Mouse (Mus musculus): ENCODE measurements around the gene Nsun3. TPM values are rescaled to one million over a fixed set of nuclear protein-coding genes. Genes with fewer than 3 reads are reported as not detected.
A peak's percentile ranks its signal among the peaks of the same experiment; 100 is the strongest.
"Not testable (repeated sequence)": the region's sequence is repeated elsewhere in the genome, so short reads cannot be mapped to it uniquely, and the experiment has no call there.

Gene Nsun3
- total RNA-seq, 2 experiments from 2014 or later, result 10.4 to 13.2 TPM

DNA sequence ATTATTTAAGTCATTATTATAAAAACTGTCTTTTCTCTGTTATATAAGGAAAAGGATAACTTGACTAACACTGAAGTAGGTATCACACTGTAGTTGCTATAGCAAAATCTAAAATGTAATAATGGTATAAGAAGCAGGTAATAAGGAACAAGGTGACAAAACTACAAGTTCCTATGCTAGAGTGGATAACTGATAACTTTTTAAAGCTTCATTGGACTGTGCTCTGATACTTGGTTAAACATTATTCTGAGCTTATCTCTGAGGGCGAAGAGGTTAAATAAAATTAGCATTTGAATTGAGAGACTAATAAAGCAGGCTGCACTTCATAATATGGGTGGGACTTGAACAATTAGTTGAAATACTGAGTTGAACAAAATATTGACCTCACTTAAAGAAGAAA lies 33.0 kb downstream of the Nsun3 start:
- no peak for DNase-seq (ENCODE audit: low spot score in 2 of 2)

DNA sequence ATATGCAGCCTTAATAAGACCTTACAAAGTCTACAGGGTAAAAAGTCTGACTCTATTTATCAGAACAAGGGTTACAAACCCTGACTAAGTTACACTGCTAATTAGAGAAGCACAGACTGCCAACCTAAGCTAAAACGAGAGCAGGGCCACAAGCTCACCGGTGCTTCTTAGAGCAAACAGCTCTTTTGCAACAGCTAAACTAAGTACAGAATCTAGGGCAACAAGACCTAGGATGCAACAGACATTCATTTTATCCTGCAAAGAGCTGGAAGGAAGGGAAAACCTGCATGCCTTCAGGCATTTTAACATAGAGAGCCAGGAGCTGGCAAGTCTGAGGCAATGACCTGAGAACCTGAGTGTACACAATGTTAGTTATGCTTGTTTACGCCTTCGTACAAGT lies 33.5 kb downstream of the Nsun3 start:
- no peak for DNase-seq (ENCODE audit: low spot score in 2 of 2)

DNA sequence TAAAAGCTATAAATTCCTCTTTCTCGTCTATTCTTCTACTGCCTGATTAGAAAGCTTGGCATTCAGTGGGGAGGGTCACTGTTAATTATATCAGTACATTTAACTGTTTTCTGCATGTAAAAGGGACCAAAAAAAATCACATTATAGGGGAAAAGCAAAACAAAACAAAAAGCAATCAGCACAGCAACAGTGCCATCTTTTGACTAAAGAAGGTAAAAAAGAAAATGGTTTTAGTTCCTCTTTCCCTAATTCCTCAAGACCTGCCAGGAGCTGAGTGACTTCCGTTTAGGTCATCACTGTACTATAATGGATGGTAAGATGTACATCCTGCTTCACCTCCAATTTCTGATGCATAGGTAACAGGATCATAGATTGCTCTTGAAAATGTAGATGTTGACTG lies 40.7 kb downstream of the Nsun3 start:
- no peak for DNase-seq (ENCODE audit: low spot score in 2 of 2)

DNA sequence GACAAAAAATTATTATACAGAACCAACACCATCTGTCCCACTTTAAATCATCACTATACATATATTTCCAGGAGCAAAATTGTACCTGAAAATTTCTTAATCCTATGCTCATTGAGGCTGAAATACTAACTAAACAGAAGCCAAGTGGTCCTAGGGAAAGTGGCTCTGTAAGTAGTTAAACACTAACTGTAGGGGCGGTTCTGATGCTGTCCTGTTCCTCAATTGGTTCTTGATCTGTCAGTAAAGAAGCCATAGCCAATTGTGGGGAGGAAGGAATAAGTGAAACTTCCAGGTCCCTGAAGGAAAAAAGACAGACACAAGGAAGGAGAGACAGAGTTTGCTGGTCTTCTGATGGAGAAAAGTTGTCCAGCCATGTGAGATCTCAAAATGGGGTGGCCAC lies 52.3 kb downstream of the Nsun3 start:
- no peak for DNase-seq (ENCODE audit: low spot score in 2 of 2)

DNA sequence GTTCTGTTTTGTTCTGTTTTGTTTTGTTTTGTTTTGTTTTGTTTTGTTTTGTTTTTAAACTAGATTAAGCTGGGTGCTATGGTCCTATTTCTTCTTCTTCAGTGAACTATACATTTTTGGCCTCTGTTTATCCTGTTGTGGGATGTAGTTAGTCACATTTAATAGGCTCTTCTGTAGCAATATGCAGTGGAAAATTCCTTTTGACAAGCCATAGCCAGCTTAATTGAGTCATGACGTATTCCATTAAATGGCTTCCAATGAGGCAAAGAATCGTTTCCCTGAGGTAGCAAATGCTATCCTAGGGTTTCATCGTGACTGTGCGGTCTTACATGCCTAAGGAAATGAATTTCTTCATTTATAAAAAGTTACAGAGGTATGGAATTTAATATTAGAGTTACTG lies 56.3 kb downstream of the Nsun3 start:
- no peak for DNase-seq (ENCODE audit: low spot score in 2 of 2)

DNA sequence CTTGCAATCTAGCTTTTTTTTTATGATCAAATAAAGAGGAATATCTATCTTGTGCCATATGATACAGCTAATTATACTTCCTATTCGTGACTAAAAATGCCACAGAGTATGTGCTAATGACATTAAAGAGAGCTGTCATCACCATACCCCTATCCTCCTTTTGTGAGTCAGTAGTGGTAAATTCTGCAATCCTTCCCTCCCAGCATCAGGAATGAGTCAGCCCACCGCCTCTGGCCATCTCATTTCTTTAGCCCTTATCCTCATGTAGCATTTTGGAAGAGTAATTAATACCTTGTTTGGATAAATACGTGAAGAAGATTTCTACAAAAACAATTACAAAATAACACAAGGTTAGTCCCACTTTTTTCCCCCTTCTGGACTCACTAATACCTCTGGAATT lies 56.8 kb downstream of the Nsun3 start:
- no peak for DNase-seq (ENCODE audit: low spot score in 2 of 2)

DNA sequence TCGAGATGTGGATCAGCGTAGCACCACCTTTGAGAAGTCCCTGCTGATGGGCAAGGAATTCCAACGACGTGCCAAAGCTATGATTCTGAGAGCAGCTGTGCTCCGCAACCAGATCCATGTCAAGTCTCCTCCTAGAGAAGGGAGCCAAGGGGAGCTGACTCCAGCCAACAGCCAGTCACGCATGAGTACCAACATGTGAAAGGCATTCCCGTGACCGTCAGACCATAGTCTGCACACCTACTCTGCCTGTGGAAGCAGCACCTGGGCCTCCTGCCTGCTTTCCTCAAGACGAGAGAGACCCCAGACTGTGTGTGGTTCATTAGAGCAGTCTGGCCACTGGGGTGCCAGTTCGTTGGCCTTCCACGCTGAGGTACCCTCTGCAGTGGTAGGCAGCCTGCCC lies 68.4 kb downstream of the Nsun3 start:
- DNase-seq (ENCODE audit: low spot score in 2 of 2), result not testable (repeated sequence)

DNA sequence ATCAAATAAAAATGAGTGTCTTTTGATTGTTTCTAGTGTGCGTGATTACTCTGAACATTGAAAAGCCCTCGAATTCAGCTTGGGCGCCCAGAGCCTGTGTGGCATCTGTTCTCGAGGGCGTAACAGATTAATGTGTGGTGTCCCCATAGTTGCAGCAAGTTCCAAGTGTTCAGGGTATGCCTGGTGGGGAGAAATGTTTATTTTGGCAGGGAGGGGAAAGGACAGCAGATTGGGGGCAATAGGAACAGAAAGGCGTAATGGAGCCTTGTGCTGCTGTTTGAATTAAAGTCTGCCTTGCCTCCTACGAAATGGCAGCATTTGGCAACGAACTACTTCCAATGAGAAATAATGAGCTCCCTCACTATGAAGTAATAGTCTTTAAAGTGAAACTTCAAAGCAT lies 96.2 kb downstream of the Nsun3 start:
- peak; percentile 24 to 55 for DNase-seq (ENCODE audit: low spot score in 2 of 2)

DNA sequence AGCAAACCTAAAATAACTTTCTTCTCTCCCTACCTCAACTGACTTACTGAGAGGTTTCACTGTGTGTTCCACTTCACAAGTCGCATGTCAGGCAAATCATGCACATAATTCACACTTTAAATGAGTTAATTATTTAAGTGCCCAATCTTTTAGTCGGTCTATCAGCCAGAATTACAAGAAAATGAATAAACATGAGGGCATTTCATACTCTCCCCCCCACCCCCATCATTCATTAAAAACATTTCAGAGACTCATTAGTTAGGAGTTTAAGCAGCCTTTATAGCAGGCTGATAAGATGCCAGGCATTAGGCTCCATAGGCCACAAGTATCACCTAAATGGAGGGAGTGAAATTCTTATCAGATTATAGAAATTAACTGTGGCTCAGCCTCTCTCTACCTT lies 100.5 kb downstream of the Nsun3 start:
- DNase-seq (ENCODE audit: low spot score in 2 of 2), result no peak

DNA sequence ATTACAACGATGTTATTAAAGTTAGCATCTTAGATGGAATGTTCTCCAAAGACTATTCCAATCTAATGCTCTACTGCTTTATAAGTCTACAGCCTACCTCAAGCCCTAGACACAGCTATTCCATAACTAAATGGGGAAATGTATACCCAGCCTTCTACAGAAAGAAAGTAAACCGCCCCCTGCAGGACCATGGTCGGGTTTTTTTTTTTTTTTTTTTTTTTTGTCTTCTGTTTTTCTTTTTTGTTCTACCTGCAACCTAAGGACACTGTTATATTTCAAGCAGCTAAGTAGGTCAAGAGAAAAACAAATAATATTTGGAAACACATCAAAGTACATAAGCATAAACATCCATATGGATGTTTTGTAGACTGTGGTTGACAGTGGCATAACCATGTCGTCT lies 101.1 kb downstream of the Nsun3 start:
- DNase-seq (ENCODE audit: low spot score in 2 of 2), result no peak

Small RNA genes lying within 50 kb of the gene (microRNA-seq; reads per million reads assigned to microRNA genes)
- gene Gm25986, result 0 reads per million in 2 experiments

Other genes starting within 250 kb of the Nsun3 start
- gene Stx19, start 27.9 kb upstream of the Nsun3 start, total RNA-seq (2021), result not detected
- 10 to 100 TPM; 11.7 to 13.7 TPM for gene Arl13b, start 60.2 kb upstream of the Nsun3 start, total RNA-seq (2021)
- 10 to 100 TPM in 1 of 2 experiments, 1 to 10 TPM in 1; 9.8 to 11.2 TPM for gene Pros1, start 67.5 kb upstream of the Nsun3 start, total RNA-seq (2021)